Comparison of ENCODE assay signal across 27 mouse cellular contexts in genomic region chr8:66785996-66786395, GRCm38 (mm10).
DNase-seq lines count a peak whose midpoint lies in the region; ATAC-seq and TF ChIP-seq lines count a peak whose summit lies in the region.
"Had no signal": no experiment of that assay in that cellular context is flagged by ENCODE, and none has a peak within 500 bp of the region (broad histone marks: within the 10 kb centered on the region; RNA-seq: fewer than 3 reads in every experiment).

No protein-coding gene starts in this region.

- H3K27ac ChIP-seq in forebrain, postnatal 0 days (ENCODE audit: low read depth, low read length), result no peak overlapping the region
- H3K27ac ChIP-seq in forebrain, embryonic 11.5 days (ENCODE audit: low read depth, low read length), result no peak overlapping the region
- no peak overlapping the region for H3K27ac ChIP-seq in left cerebral cortex, adult 2 months
- H3K27ac ChIP-seq: embryonic facial prominence, embryonic 10.5 days; heart, embryonic 13.5 days; hindbrain, postnatal 0 days; limb, embryonic 13.5 days; liver, embryonic 12.5 days; neural tube, embryonic 15.5 days; stomach, embryonic 15.5 days had no signal

- no peak for DNase-seq in forebrain, postnatal 0 days
- DNase-seq in forebrain, embryonic 11.5 days (ENCODE audit: low spot score), result no peak
- DNase-seq in left cerebral cortex, postnatal 36 days (ENCODE audit: low spot score in 2 of 2), result peak; percentile 17 to 21
- DNase-seq in left cerebral cortex, adult 2 months (ENCODE audit: extremely low spot score in 1 of 2, low spot score in 2 of 2), result no peak
- DNase-seq in layer of hippocampus, adult 9-10 months (ENCODE audit: low spot score), result peak; percentile 45
- no peak for DNase-seq in cerebellum, adult 18-20 months
- no peak for DNase-seq in retina, embryonic 14.5 days (ENCODE audit: low spot score)
- DNase-seq: adrenal gland, postnatal 14 days; gastrocnemius, postnatal 14 days; heart, adult 18-20 months; heart, postnatal 14 days; kidney, adult 9 months; kidney, postnatal 25 days; lung, adult 18-20 months; lung, postnatal 10 days; thymus, adult 18-20 months; thymus, postnatal 36 days had no signal

- H3K27me3 ChIP-seq in forebrain, postnatal 0 days (ENCODE audit: insufficient read depth, low read length), result no peaks in the 10 kb centered on the region
- no peaks in the 10 kb centered on the region for H3K27me3 ChIP-seq in forebrain, embryonic 11.5 days (ENCODE audit: control insufficient read depth, insufficient read depth, low read length)
- H3K27me3 ChIP-seq: heart, embryonic 13.5 days; limb, embryonic 13.5 days; liver, embryonic 12.5 days; neural tube, embryonic 15.5 days; stomach, embryonic 15.5 days had no signal

- H3K4me3 ChIP-seq in forebrain, postnatal 0 days (ENCODE audit: low read depth, low read length), result no peak overlapping the region
- no peak overlapping the region for H3K4me3 ChIP-seq in forebrain, embryonic 11.5 days (ENCODE audit: low read depth, low read length)
- H3K4me3 ChIP-seq in left cerebral cortex, adult 2 months, result no peak overlapping the region
- H3K4me3 ChIP-seq: embryonic facial prominence, embryonic 10.5 days; heart, embryonic 13.5 days; limb, embryonic 13.5 days; liver, embryonic 12.5 days; neural tube, embryonic 15.5 days; stomach, embryonic 15.5 days had no signal

- TF ChIP-seq CTCF in forebrain, postnatal 0 days (IDR thresholded peaks at IDR 0.05; ENCODE audit: low read depth), result no peak
- no peak for TF ChIP-seq CTCF in left cerebral cortex, adult 2 months (IDR thresholded peaks at IDR 0.05)

- no peaks in the 10 kb centered on the region for H3K9me3 ChIP-seq in forebrain, postnatal 0 days (ENCODE audit: low read length)
- H3K9me3 ChIP-seq in forebrain, embryonic 11.5 days (ENCODE audit: control insufficient read depth, low read length), result no peaks in the 10 kb centered on the region
- H3K9me3 ChIP-seq: embryonic facial prominence, embryonic 10.5 days; heart, embryonic 13.5 days; limb, embryonic 13.5 days; liver, embryonic 12.5 days; stomach, embryonic 15.5 days had no signal

- peak; percentile 40; the same call in 1 of the 2 replicates for ATAC-seq in forebrain, postnatal 0 days
- no peak for ATAC-seq in forebrain, embryonic 11.5 days (replicated peaks; ENCODE audit: low FRiP score)
- ATAC-seq: CD4-positive, CD25-positive, alpha-beta regulatory T cell, adult 4 months; hindbrain, postnatal 0 days; intestine, embryonic 16.5 days; liver, embryonic 12.5 days had no signal

- no peaks in the 10 kb centered on the region for H3K36me3 ChIP-seq in forebrain, postnatal 0 days (ENCODE audit: insufficient read depth)
- no peaks in the 10 kb centered on the region for H3K36me3 ChIP-seq in forebrain, embryonic 11.5 days (ENCODE audit: control insufficient read depth, insufficient read depth, low read length)
- H3K36me3 ChIP-seq: embryonic facial prominence, embryonic 10.5 days; heart, embryonic 13.5 days; limb, embryonic 13.5 days; liver, embryonic 12.5 days; neural tube, embryonic 15.5 days; stomach, embryonic 15.5 days had no signal

- no peak overlapping the region for H3K9ac ChIP-seq in forebrain, postnatal 0 days
- H3K9ac ChIP-seq in forebrain, embryonic 11.5 days (ENCODE audit: low read length), result no peak overlapping the region
- H3K9ac ChIP-seq: heart, embryonic 13.5 days; limb, embryonic 13.5 days; liver, embryonic 12.5 days; neural tube, embryonic 15.5 days; stomach, embryonic 15.5 days had no signal

- no peaks in the 10 kb centered on the region for H3K4me1 ChIP-seq in forebrain, postnatal 0 days (ENCODE audit: insufficient read depth)
- H3K4me1 ChIP-seq in forebrain, embryonic 11.5 days (replicated peaks; ENCODE audit: control insufficient read depth, insufficient read depth, low read length), result no peaks in the 10 kb centered on the region
- H3K4me1 ChIP-seq: embryonic facial prominence, embryonic 10.5 days; heart, embryonic 13.5 days; liver, embryonic 12.5 days; neural tube, embryonic 15.5 days; stomach, embryonic 15.5 days had no signal

- 55% methylated on average over 3 of the region's 3 CpGs for WGBS in forebrain, postnatal 0 days
- WGBS in forebrain, embryonic 11.5 days, result 72% methylated on average over 3 of the region's 3 CpGs

- intact Hi-C loops in left cerebral cortex, postnatal 36 days (cut with DNase I), result no loop called here
- intact Hi-C loops in left cerebral cortex, adult 2 months (cut with DNase I), result no loop called here

- no peak overlapping the region for H3K4me2 ChIP-seq in forebrain, postnatal 0 days (ENCODE audit: low read depth)
- H3K4me2 ChIP-seq in forebrain, embryonic 11.5 days (ENCODE audit: low read depth, low read length, severe bottlenecking), result no peak overlapping the region
- H3K4me2 ChIP-seq: heart, embryonic 13.5 days; limb, embryonic 13.5 days; liver, embryonic 12.5 days; midbrain, embryonic 11.5 days; neural tube, embryonic 15.5 days; stomach, embryonic 15.5 days had no signal

Comparison
In these comparisons a context has a peak if more than half of its experiments do, and no peak if none do; other contexts are left out.
1. DNase-seq: peak in left cerebral cortex, postnatal 36 days (2 of 2) and layer of hippocampus, adult 9-10 months (single experiment); none in forebrain, postnatal 0 days (single experiment), forebrain, embryonic 11.5 days (single experiment), left cerebral cortex, adult 2 months (0 of 2), cerebellum, adult 18-20 months (0 of 2) and retina, embryonic 14.5 days (single experiment).